Mouse (Mus musculus): ENCODE data around the gene Ankrd54. TPM values are rescaled to one million over a fixed set of nuclear protein-coding genes. Genes with fewer than 3 reads are reported as not detected.

The Ankrd54 gene
- polyA plus RNA-seq, 1 experiment: 60.9 TPM

DNA sequence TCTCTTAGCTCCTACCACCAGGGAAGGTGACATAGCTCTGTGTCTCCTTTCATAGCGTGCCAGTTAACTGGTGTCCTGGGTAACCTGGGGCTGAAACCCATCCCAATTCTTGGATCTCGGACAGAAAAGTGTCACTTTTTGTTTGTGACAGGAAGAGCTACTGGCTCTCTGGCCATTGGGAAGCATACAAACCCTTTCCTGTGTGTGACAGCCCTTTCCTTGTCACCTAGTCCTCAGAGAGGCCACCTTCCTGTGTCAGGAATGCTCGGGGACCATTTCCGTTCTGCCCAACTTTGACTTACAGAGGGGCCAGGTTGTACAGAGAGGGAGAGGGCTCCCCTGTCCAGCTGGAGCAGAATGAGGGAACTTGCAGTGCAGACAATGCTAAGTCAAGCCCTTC lies 36.8 kb upstream of the Ankrd54 start:
- DNase-seq (ENCODE audit: low read depth): no peak
- TF ChIP-seq CTCF (IDR thresholded peaks at IDR 0.05; ENCODE audit: borderline replicate concordance, extremely low read depth, insufficient read depth, insufficient read length) (no peak), POLR2A (IDR thresholded peaks at IDR 0.05; ENCODE audit: borderline replicate concordance, extremely low read depth, insufficient read depth, insufficient read length, poor library complexity, severe bottlenecking) (no peak)

DNA sequence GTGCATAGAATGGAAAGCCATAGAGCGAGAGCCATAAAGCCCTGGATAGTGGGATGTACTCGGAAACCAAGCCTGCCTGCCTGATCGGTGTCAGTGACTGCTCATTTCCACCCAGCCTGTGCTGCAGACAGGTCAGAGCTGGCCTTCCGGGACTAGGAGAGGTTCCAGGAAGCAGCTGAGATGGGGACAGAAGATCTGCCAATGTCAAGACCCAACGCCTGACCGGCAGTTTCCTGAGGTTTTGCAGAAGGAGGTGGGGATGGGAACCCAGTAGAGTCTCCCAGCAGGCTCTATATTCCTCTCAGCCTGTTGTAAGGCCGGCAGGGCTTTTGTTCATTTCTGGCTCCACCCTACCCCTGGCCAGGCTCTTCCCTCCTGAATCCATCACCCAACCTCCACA lies 36.2 kb upstream of the Ankrd54 start:
- no peak for DNase-seq (ENCODE audit: low read depth)
- TF ChIP-seq POLR2A (IDR thresholded peaks at IDR 0.05; ENCODE audit: borderline replicate concordance, extremely low read depth, insufficient read depth, insufficient read length, poor library complexity, severe bottlenecking) (no peak), CTCF (IDR thresholded peaks at IDR 0.05; ENCODE audit: borderline replicate concordance, extremely low read depth, insufficient read depth, insufficient read length) (no peak)

DNA sequence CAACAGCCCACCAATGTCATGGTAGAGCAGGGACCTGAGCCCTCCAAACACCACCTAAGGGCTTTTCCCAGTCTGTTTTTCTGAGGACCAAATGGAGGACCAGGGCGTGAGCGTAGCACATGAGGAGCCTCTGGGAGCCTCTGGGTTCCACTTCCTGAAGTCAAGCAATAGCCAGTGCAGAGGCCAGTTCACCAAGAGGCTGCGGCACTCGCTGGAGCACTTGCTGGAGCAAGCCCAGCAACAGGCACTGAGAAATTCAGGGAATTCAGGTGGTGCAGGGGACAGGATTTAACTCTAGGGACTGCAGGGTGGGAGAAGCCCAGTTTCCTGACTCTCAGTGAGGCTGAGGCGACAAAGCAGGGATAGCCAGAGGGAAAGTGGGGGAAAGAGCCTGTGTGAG lies 35.5 kb upstream of the Ankrd54 start:
- no peak for DNase-seq (ENCODE audit: low read depth)
- TF ChIP-seq POLR2A (IDR thresholded peaks at IDR 0.05; ENCODE audit: borderline replicate concordance, extremely low read depth, insufficient read depth, insufficient read length, poor library complexity, severe bottlenecking) (no peak), CTCF (IDR thresholded peaks at IDR 0.05; ENCODE audit: borderline replicate concordance, extremely low read depth, insufficient read depth, insufficient read length) (no peak)

DNA sequence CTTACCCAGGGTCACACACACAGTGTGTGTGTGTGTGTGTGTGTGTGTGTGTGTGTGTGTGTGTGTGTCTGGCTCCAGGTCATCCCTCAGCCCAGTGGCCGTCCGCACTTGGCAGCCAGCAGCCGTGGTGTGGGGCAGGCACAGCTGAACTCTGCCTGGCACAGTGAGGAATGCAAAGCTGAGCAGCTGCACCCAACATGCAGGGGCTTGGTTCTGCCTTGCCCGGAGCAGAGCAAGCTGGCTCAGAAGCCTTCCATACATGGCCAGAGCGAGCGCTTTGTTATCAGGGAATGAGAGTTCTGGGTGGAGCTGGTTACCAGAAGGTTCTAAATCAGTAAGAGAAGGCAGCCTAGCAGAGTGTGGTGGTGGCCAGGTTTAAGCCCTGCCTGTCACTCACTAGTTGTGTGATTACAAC lies 34.9 kb upstream of the Ankrd54 start:
- peak; percentile 28 for DNase-seq (ENCODE audit: low read depth)

DNA sequence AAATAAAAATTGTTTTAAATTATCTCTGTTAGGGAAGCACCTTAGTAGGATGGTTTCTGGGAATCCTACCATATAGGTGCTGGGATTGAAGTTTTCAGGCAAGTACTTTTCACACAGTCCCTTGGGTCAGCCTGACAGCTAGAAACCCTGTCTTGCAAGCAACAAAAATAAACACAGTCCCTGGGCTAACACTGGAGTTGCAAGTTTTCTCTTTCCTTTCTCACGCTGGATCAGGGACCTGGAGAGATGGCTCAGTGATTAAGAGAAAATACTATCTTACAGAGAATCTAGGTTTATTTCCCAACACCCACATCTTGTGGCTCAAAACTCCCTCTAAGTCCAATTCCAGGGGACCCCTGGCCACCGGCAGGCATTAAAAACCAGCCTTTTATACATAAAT lies 34.4 kb upstream of the Ankrd54 start:
- no peak for TF ChIP-seq CTCF (IDR thresholded peaks at IDR 0.05; ENCODE audit: borderline replicate concordance, extremely low read depth, insufficient read depth, insufficient read length)
- TF ChIP-seq POLR2A (IDR thresholded peaks at IDR 0.05; ENCODE audit: borderline replicate concordance, extremely low read depth, insufficient read depth, insufficient read length, poor library complexity, severe bottlenecking): no peak
- DNase-seq (ENCODE audit: low read depth): no peak

More for the DNA sequence above, 34.9 kb upstream of the Ankrd54 start:
- no peak for TF ChIP-seq CTCF (IDR thresholded peaks at IDR 0.05; ENCODE audit: borderline replicate concordance, extremely low read depth, insufficient read depth, insufficient read length)

DNA sequence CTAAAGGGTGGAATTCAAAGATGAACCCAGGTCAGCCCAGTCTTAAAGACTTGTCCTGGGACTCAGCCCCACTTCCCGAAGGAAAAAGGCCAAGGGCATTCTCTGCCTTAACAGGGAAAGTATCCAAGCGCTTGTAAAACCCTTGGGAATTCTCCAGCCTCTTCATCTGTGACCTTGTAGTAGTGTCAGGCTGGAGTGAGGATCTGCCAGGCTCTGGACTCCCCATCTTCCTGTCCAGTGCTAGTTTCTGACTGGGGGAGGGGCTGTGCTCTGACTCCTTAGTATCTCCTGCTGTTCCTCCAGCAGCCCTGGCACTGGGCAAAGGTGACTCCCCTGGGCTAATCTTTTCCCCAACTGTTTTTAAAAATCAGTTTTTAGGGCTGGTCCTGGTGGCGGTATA lies 33.9 kb upstream of the Ankrd54 start:
- TF ChIP-seq POLR2A (IDR thresholded peaks at IDR 0.05; ENCODE audit: borderline replicate concordance, extremely low read depth, insufficient read depth, insufficient read length, poor library complexity, severe bottlenecking): no peak
- TF ChIP-seq CTCF (IDR thresholded peaks at IDR 0.05; ENCODE audit: borderline replicate concordance, extremely low read depth, insufficient read depth, insufficient read length): no peak

DNA sequence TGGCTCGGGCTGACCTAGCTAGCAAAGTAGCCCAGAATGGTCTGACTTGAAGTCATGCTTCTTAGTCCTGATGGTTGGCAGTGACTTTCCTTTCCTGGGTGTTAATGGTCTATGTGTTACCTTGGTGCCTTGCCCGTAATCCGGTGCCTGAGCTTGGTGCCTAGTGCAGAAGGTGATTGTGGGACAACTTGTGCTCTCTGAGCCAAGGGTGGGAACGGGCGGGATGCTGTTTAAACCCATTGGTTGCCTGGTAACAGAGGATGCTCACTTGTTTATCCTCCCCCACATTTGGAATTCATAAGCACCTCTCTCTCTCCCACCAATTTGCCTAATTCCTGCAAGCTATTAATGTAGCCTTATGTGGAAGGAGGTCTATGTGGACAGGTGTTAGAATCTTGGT lies 32.8 kb upstream of the Ankrd54 start:
- DNase-seq (ENCODE audit: low read depth): no peak
- no peak for TF ChIP-seq CTCF (IDR thresholded peaks at IDR 0.05; ENCODE audit: borderline replicate concordance, extremely low read depth, insufficient read depth, insufficient read length)
- no peak for TF ChIP-seq POLR2A (IDR thresholded peaks at IDR 0.05; ENCODE audit: borderline replicate concordance, extremely low read depth, insufficient read depth, insufficient read length, poor library complexity, severe bottlenecking)

More for the DNA sequence above, 33.9 kb upstream of the Ankrd54 start:
- DNase-seq (ENCODE audit: low read depth): no peak

DNA sequence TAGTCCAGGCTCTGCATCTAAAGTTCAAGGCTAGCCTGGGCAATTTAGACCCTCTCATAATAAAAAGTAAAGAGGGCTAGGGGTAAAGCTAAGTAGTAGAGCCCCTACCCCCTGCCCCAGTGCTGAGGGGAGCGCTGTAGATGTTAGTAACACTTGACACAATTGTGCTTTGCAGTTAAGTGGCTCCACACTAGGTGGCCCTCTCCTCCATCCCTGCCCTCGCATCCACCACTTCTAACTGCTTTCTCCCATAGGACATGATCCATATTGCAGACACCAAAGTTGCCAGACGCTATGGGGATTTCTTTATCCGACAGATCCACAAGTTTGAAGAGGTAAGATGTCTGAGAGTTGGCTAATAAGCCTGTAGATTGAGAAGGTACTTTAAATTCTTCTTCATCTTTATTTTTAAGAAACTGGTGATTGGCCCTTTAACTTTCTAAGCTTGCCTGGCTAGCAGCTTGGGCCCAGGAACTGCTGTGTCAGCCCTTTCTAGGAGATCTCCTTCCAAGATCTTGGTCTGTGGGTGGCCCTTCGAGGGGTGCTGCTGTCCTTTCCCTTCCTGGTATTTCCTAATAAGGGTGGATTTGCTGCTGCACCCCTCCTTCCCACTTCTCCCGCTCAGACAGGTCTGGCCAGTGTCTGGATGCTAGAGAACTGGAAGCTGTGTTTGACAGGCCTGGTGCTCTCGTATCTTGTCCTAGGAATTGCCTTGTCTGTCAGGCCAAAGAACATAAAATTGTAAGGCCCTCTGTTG lies 30.6 kb upstream of the Ankrd54 start:
- TF ChIP-seq CTCF (IDR thresholded peaks at IDR 0.05; ENCODE audit: borderline replicate concordance, extremely low read depth, insufficient read depth, insufficient read length) (peak; percentile 42; the same call in 1 of the 2 replicates), POLR2A (IDR thresholded peaks at IDR 0.05; ENCODE audit: borderline replicate concordance, extremely low read depth, insufficient read depth, insufficient read length, poor library complexity, severe bottlenecking) (no peak)
- DNase-seq (ENCODE audit: low read depth): no peak

DNA sequence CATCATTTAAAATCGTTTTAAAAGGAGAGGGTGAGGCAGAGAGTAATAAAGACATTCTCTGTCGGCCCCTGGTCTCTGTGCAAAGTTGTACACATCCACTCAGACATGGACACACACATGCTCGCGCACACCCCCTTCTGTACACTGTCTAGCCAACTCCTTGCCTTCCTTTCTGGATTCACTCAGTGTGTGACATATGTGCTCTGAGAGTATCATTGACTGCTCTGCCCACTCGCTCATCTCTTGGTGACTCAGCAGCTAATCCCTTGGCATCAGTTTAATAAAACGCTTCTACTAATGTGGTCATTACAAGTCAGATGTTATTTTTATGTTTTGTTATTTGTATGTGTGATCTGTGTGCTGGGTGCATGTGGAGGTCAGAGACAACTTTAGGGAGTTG lies 29.6 kb upstream of the Ankrd54 start:
- no peak for DNase-seq (ENCODE audit: low read depth)
- no peak for TF ChIP-seq CTCF (IDR thresholded peaks at IDR 0.05; ENCODE audit: borderline replicate concordance, extremely low read depth, insufficient read depth, insufficient read length)
- TF ChIP-seq POLR2A (IDR thresholded peaks at IDR 0.05; ENCODE audit: borderline replicate concordance, extremely low read depth, insufficient read depth, insufficient read length, poor library complexity, severe bottlenecking): no peak

DNA sequence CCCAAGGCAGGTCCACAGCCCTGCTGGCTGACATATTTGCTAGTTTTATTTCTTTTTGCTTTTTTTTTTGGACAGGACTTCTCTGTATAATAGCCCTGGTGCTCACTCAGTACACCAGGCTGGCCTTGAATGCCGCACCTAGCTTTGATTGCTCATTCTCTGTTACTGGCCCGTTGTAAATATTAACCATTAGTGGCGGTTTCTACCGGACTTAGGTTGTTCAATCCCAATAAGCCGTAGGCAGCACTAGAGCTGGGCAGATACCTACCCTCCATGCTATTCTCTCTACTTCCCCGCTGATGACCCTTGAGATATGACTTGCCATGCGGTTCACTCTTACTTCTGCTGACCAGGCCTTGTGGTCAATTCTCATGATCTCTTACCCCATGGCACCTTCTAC lies 16.9 kb upstream of the Ankrd54 start:
- no peak for DNase-seq (ENCODE audit: low read depth)
- TF ChIP-seq POLR2A (IDR thresholded peaks at IDR 0.05; ENCODE audit: borderline replicate concordance, extremely low read depth, insufficient read depth, insufficient read length, poor library complexity, severe bottlenecking) (no peak), CTCF (IDR thresholded peaks at IDR 0.05; ENCODE audit: borderline replicate concordance, extremely low read depth, insufficient read depth, insufficient read length) (no peak)

DNA sequence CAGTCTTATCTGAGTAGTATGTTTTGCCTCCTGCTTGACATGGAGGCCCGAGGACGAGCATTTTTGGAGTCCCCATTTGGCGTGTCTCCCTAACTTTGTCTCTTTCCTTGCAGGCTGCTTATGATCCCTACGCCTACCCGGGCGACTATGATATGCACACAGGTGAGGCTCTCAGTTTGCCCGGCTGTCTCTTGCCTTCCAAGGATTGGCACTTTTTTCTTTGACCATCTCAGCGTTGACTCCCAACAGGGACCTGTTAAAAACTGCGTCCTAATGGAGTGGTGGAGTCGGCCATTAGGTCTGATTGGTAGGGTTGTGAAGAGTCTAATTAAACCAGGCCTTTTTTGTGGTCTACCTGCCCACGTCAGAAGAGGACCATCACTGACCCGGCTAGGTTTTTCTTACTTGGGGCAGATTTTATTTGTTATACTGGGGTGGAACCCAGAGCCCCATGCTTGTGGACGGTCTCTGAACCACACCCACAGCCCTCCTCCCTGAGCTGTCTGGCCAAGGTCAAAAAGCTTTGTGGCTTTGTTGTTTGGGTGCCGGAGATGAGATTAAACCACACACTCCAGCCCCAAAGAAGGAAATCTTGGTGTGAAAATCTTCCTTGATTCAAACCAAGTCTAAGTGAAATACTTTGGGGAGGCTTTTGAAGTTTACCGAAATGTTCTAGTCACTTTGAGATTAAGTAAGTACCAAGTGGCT lies 13.1 kb upstream of the Ankrd54 start:
- DNase-seq (ENCODE audit: low read depth): no peak
- TF ChIP-seq CTCF (IDR thresholded peaks at IDR 0.05; ENCODE audit: borderline replicate concordance, extremely low read depth, insufficient read depth, insufficient read length) (no peak), POLR2A (IDR thresholded peaks at IDR 0.05; ENCODE audit: borderline replicate concordance, extremely low read depth, insufficient read depth, insufficient read length, poor library complexity, severe bottlenecking) (no peak)

All from brain, embryonic 14.5 days (tissue).